Mouse (Mus musculus) adrenal gland, adult 18-20 months (tissue): ENCODE results near the gene Methig1. TPM values are rescaled to one million over a fixed set of nuclear protein-coding genes. Genes with fewer than 3 reads are reported as not detected.

Source experiments
- DNase-seq, 2 experiments: peaks; one replicate each; pipeline ENCODE4 v3.0.0; 2021 to 2022; ENCODE audit warnings: low spot score in 2 of 2
- total RNA-seq, 2 experiments: library from RNA; stranded (reverse); gene quantifications; 1 replicate in 1 of 2; 2 replicates in 1 of 2; pipeline ENCODE4 v1.2.3; 2021

Gene Methig1
- total RNA-seq, 2 experiments from 2014 or later, result 0.20 TPM; not detected in 1

- DNase-seq, result peak; percentile 93 to 96
These were observed 70.2 kb downstream of the Methig1 start for GRCm38 (mm10) chr15:100422899-100423860.

GRCm38 (mm10) chr15:100423916-100424315 is 71.0 kb downstream of the Methig1 start:
- no peak for DNase-seq

- no peak for DNase-seq
These were observed 71.6 kb downstream of the Methig1 start, which contains the start of gene Slc11a2 for GRCm38 (mm10) chr15:100424396-100425122. Slc11a2 (minus strand) TSS chr15:100425072.

GRCm38 (mm10) chr15:100428296-100428905 is 75.5 kb downstream of the Methig1 start:
- no peak for DNase-seq

GRCm38 (mm10) chr15:100429959-100430565 is 77.1 kb downstream of the Methig1 start:
- no peak for DNase-seq

GRCm38 (mm10) chr15:100433234-100433633 is 80.3 kb downstream of the Methig1 start:
- DNase-seq, result no peak

Other genes with a start within 250 kb of the Methig1 start
- 10 to 100 TPM; 59.2 to 62.5 TPM for gene Atf1, start 125.3 kb upstream of the Methig1 start, total RNA-seq
- not detected for gene Tmprss12, start 72.3 kb upstream of the Methig1 start, total RNA-seq
- 100 to 1,000 TPM; 124 to 127 TPM for gene Mettl7a1, start 49.0 kb upstream of the Methig1 start, total RNA-seq
- gene Mettl7a3, start 18.2 kb upstream of the Methig1 start, total RNA-seq, result under 1 TPM; 0.27 to 0.42 TPM
- gene Mettl7a2, start 51 bp downstream of the Methig1 start, total RNA-seq, result 1 to 10 TPM; 3.2 to 3.4 TPM
- not detected for gene Higd1c, start 11.4 kb downstream of the Methig1 start, total RNA-seq
- gene Gm5475, start 69.0 kb downstream of the Methig1 start, total RNA-seq, result not detected
- gene Slc11a2, start 71.9 kb downstream of the Methig1 start, total RNA-seq, result 100 to 1,000 TPM; 110 to 132 TPM
- 100 to 1,000 TPM; 147 to 279 TPM for gene Letmd1, start 115.9 kb downstream of the Methig1 start, total RNA-seq
- gene Csrnp2, start 142.3 kb downstream of the Methig1 start, total RNA-seq, result 1 to 10 TPM; 5.3 to 5.5 TPM
- 10 to 100 TPM; 16.6 to 17.6 TPM for gene Tfcp2, start 198.9 kb downstream of the Methig1 start, total RNA-seq
- gene Pou6f1, start 246.8 kb downstream of the Methig1 start, total RNA-seq, result 10 to 100 TPM; 13.1 to 16.4 TPM